Mouse (Mus musculus) ovary, adult 18-20 months (tissue): ENCODE measurements around the gene Nadsyn1.

Experiments
- DNase-seq: peaks from one replicate; pipeline ENCODE4 v3.0.0; 2022; ENCODE audit warnings: low spot score, mixed read lengths

Gene Nadsyn1

GRCm38 (mm10) chr7:143801195-143802065 is 21.2 kb downstream of the Nadsyn1 start:
- no peak for DNase-seq

- no peak for DNase-seq
Observed at GRCm38 (mm10) chr7:143800770-143801169, 21.9 kb downstream of the Nadsyn1 start.

GRCm38 (mm10) chr7:143798783-143799182 is 23.9 kb downstream of the Nadsyn1 start:
- DNase-seq = no peak

- DNase-seq = peak; percentile 40
Observed at GRCm38 (mm10) chr7:143793121-143793520, 29.5 kb downstream of the Nadsyn1 start.

- no peak for DNase-seq
Observed at GRCm38 (mm10) chr7:143792336-143792985, 30.2 kb downstream of the Nadsyn1 start.

- peak; percentile 74 for DNase-seq
Observed at GRCm38 (mm10) chr7:143783996-143784829, 38.4 kb downstream of the Nadsyn1 start, which contains the start of gene Mrgpre. Gene Mrgpre (minus strand): TSS chr7:143784500.

- no peak for DNase-seq
Observed at GRCm38 (mm10) chr7:143783378-143783995, 39.2 kb downstream of the Nadsyn1 start.

GRCm38 (mm10) chr7:143777375-143777774 is 45.3 kb downstream of the Nadsyn1 start:
- DNase-seq = no peak

- no peak for DNase-seq
Observed at GRCm38 (mm10) chr7:143776137-143776536, 46.5 kb downstream of the Nadsyn1 start.

- DNase-seq = no peak
Observed at GRCm38 (mm10) chr7:143769461-143769860, 53.2 kb downstream of the Nadsyn1 start.

- DNase-seq = no peak
Observed at GRCm38 (mm10) chr7:143768267-143768666, 54.4 kb downstream of the Nadsyn1 start.

GRCm38 (mm10) chr7:143766893-143767292 is 55.8 kb downstream of the Nadsyn1 start, which contains the start of gene Mrgprg:
Gene Mrgprg (minus strand): TSS chr7:143766993.
- DNase-seq = no peak

- no peak for DNase-seq
Observed at GRCm38 (mm10) chr7:143764876-143765530, 57.6 kb downstream of the Nadsyn1 start.

GRCm38 (mm10) chr7:143763794-143764193 is 58.9 kb downstream of the Nadsyn1 start:
- DNase-seq = no peak

- no peak for DNase-seq
Observed at GRCm38 (mm10) chr7:143758956-143759355, 63.7 kb downstream of the Nadsyn1 start.

GRCm38 (mm10) chr7:143757696-143758095 is 65.0 kb downstream of the Nadsyn1 start:
- DNase-seq = no peak

GRCm38 (mm10) chr7:143757027-143757390 is 65.6 kb downstream of the Nadsyn1 start:
- peak; percentile 65 for DNase-seq

GRCm38 (mm10) chr7:143756125-143757026 is 66.3 kb downstream of the Nadsyn1 start, which contains the start of gene Osbpl5:
Gene Osbpl5 (minus strand): TSS chr7:143756985.
- no peak for DNase-seq

GRCm38 (mm10) chr7:143755357-143756124 is 67.1 kb downstream of the Nadsyn1 start:
- no peak for DNase-seq
